Mouse (Mus musculus): ENCODE results near the gene Higd1c.
"Not testable (repeated sequence)": the region's sequence is repeated elsewhere in the genome, so short reads cannot be mapped to it uniquely, and the experiment has no call there.

The Higd1c gene

GRCm38 (mm10) chr15:100364242-100364641 is at the start of gene Higd1c:
TSS of gene Higd1c (plus strand) at chr15:100364542.
- no peak for DNase-seq

- not testable (repeated sequence) for DNase-seq
Measured at GRCm38 (mm10) chr15:100318014-100318671, 46.2 kb upstream of the Higd1c start.

GRCm38 (mm10) chr15:100319884-100320283 is 44.5 kb upstream of the Higd1c start:
- no peak for DNase-seq

- DNase-seq: no peak
Measured at GRCm38 (mm10) chr15:100320295-100320905, 43.9 kb upstream of the Higd1c start.

- DNase-seq: no peak
Measured at GRCm38 (mm10) chr15:100321134-100321533, 43.2 kb upstream of the Higd1c start.

- DNase-seq: no peak
Measured at GRCm38 (mm10) chr15:100324021-100324591, 40.2 kb upstream of the Higd1c start.

GRCm38 (mm10) chr15:100325235-100325634 is 39.1 kb upstream of the Higd1c start:
- DNase-seq: no peak

GRCm38 (mm10) chr15:100328089-100328488 is 36.3 kb upstream of the Higd1c start:
- DNase-seq: not testable (repeated sequence)

GRCm38 (mm10) chr15:100329336-100329735 is 35.0 kb upstream of the Higd1c start:
- DNase-seq: not testable (repeated sequence)

- no peak for DNase-seq
Measured at GRCm38 (mm10) chr15:100330739-100331138, 33.6 kb upstream of the Higd1c start.

GRCm38 (mm10) chr15:100332077-100332961 is 32.0 kb upstream of the Higd1c start:
- not testable (repeated sequence) for DNase-seq

GRCm38 (mm10) chr15:100334629-100335028 is 29.7 kb upstream of the Higd1c start, which contains the start of gene Mettl7a3:
TSS of gene Mettl7a3 (plus strand) at chr15:100334929.
- DNase-seq: no peak

- DNase-seq: not testable (repeated sequence)
Measured at GRCm38 (mm10) chr15:100337328-100337727, 27.0 kb upstream of the Higd1c start.

- DNase-seq: peak; percentile 26 to 36
Measured at GRCm38 (mm10) chr15:100337847-100338246, 26.5 kb upstream of the Higd1c start.

GRCm38 (mm10) chr15:100341314-100341980 is 22.9 kb upstream of the Higd1c start:
- not testable (repeated sequence) for DNase-seq

- DNase-seq: no peak
Measured at GRCm38 (mm10) chr15:100345484-100345883, 18.9 kb upstream of the Higd1c start.

GRCm38 (mm10) chr15:100346761-100347160 is 17.6 kb upstream of the Higd1c start:
- no peak for DNase-seq

- no peak for DNase-seq
Measured at GRCm38 (mm10) chr15:100349496-100349895, 14.8 kb upstream of the Higd1c start.

- no peak for DNase-seq
Measured at GRCm38 (mm10) chr15:100351501-100352060, 12.8 kb upstream of the Higd1c start.

GRCm38 (mm10) chr15:100352711-100353250 is 11.6 kb upstream of the Higd1c start, which contains the start of the genes Methig1 and Mettl7a2:
TSS of gene Methig1 (plus strand) at chr15:100353149.
TSS of gene Mettl7a2 (plus strand) at chr15:100353200.
- no peak for DNase-seq

- not testable (repeated sequence) for DNase-seq
Measured at GRCm38 (mm10) chr15:100353399-100353798, 10.9 kb upstream of the Higd1c start.

- no peak for DNase-seq
Measured at GRCm38 (mm10) chr15:100355876-100356275, 8.5 kb upstream of the Higd1c start.
